Mouse (Mus musculus) intestine, embryonic 14.5 days (tissue): ENCODE measurements at regions not wholly inside any gene's neighbourhood (a gene's known extent, or its start where the extent isn't known, plus 50 kb on each side); places are given as distances from the start of the nearest gene placed in this dataset.

Experiments used
- ATAC-seq: fragments of 200-750 bp; cut with Nextera tagmentation; replicated peaks from 2 replicates; pipeline ENCODE4 v1.8.0; 2017; ENCODE audit warnings: low read depth, moderate number of reproducible peaks, moderate TSS enrichment, moderate library complexity; ENCODE audit not compliant: low FRiP score, low TSS enrichment
- DNase-seq: peaks from one replicate; pipeline ENCODE4 v3.0.0-alpha.2; 2018; ENCODE audit warnings: low spot score
- H3K27ac ChIP-seq: fragments of 300-500 bp; sonication (generic); 2 replicates; pipeline ENCODE4 v1.5.1; 2014; ENCODE audit warnings: low read depth, mild to moderate bottlenecking, control low read depth
- H3K27me3 ChIP-seq: fragments of 300-500 bp; sonication (generic); replicated peaks from 2 replicates; pipeline ENCODE4 v1.6.1; 2014; ENCODE audit warnings: low read length, control low read depth; ENCODE audit not compliant: control insufficient read depth, insufficient read depth
- H3K36me3 ChIP-seq: fragments of 300-500 bp; sonication (generic); 2 replicates; pipeline ENCODE4 v1.6.1; 2014; ENCODE audit warnings: low read length, control low read depth; ENCODE audit not compliant: control insufficient read depth, insufficient read depth
- H3K4me1 ChIP-seq: fragments of 300-500 bp; sonication (generic); replicated peaks from 2 replicates; pipeline ENCODE4 v1.6.1; 2014; ENCODE audit warnings: low read length, control low read depth, mixed read lengths; ENCODE audit not compliant: control insufficient read depth, insufficient read depth
- H3K4me2 ChIP-seq: fragments of 300-500 bp; sonication (generic); 2 replicates; pipeline ENCODE4 v1.6.1; 2014; ENCODE audit warnings: low read length
- H3K4me3 ChIP-seq: fragments of 300-500 bp; sonication (generic); 2 replicates; pipeline ENCODE4 v1.5.1; 2014; ENCODE audit warnings: low read depth, low read length, control low read depth, mixed read lengths
- H3K9ac ChIP-seq: fragments of 300-500 bp; sonication (generic); 2 replicates; pipeline ENCODE4 v1.6.1; 2014; ENCODE audit warnings: mild to moderate bottlenecking, low read length
- H3K9me3 ChIP-seq: fragments of 300-500 bp; sonication (generic); 2 replicates; pipeline ENCODE4 v1.6.1; 2016; ENCODE audit warnings: low read length, control low read depth; ENCODE audit not compliant: control insufficient read depth
- WGBS: fragments of 180-500 bp; shearing (Covaris S2); extraction: QIAGEN DNeasy Blood & Tissue Kit; methylation state at CpG from one replicate; pipeline ENCODE4 v1.1.7; 2014; 5-methylcytosine and 5-hydroxymethylcytosine counted together

DNA sequence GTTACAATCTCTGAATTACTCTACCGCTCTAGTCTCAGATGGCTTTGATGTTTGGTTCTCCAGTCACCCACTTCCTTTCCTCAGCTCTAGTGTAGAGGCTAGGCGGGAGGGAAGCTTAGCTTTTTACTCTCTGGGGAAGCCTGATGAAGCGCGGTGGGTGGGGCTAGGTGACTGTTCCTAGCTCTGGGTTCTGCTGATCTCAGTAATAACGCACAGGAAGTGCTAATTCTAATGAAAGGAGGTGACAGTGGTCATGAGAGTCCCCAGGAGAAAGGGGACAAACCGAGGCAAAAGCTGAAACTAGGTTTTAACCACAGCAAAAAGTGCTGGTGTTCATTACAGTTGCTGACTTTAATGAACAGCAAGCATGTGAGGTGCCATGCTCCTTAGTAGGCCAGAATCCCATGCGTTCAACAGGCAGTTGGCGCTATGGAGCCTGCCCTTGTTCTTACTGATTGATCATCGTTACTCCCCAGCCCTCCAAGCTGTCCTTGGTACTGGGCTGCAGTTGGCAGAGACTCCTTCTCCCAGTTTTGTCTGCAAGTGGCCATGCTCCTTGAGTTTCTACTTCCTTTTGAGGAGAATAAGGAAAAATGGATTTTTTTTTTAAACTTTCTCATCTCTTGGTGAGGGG is 687.9 kb upstream of the Car8 start:
- no peak for ATAC-seq
- Histone ChIP-seq H3K4me2 (no peak overlapping the region), H3K4me1 (peaks cover 6% of the 10 kb centered on the region), H3K27ac (0 out of 2 replicates have a peak overlapping the region, but pooled peaks have one; percentile 16), H3K36me3 (no peaks in the 10 kb centered on the region), H3K27me3 (no peaks in the 10 kb centered on the region), H3K4me3 (no peak overlapping the region), H3K9ac (no peak overlapping the region), H3K9me3 (no peaks in the 10 kb centered on the region)
- no peak for DNase-seq
- 35% methylated on average over 9 of the region's 9 CpGs for WGBS

DNA sequence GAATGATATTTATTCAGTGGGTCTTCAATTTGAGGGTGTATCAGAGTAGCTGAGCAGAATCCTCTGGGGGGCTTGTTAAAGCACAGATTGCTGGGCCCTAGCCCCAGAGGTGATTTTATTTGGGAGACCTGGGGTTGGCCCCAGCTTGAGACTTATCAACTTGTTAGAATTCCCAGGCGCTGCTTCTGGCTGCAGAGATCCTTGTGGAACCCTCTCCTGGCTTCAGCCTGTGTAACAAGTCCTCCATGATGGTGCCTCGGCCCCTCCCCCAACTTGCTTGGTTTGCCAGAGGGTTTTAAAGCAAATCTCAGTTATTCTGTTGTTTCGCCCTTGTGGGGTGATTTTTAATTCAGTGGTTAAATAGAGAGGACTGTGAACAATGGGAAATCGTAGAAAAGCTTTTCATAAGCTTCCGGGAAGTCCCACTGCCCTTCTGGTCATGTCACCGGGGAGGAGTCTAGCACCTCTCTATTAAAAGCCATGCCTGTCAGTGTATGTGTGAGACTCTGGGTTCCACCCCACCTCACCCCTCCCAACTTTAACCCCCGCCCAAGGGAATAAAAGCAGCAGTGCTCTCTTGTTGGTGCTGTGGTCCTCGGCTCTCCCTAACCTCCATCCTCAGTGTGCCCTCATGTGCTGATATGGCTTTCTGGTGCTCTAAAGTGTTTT is 684.0 kb upstream of the Car8 start:
- ATAC-seq, result no peak
- H3K36me3 ChIP-seq, result no peaks in the 10 kb centered on the region
- DNase-seq, result no peak
- H3K4me2 ChIP-seq, result no peak overlapping the region
- no peaks in the 10 kb centered on the region for H3K27me3 ChIP-seq
- WGBS, result 62% methylated on average over 8 of the region's 8 CpGs
- H3K4me3 ChIP-seq, result no peak overlapping the region
- no peaks in the 10 kb centered on the region for H3K9me3 ChIP-seq
- H3K9ac ChIP-seq, result no peak overlapping the region
- H3K4me1 ChIP-seq, result peaks cover 7% of the 10 kb centered on the region
- no peak overlapping the region for H3K27ac ChIP-seq

DNA sequence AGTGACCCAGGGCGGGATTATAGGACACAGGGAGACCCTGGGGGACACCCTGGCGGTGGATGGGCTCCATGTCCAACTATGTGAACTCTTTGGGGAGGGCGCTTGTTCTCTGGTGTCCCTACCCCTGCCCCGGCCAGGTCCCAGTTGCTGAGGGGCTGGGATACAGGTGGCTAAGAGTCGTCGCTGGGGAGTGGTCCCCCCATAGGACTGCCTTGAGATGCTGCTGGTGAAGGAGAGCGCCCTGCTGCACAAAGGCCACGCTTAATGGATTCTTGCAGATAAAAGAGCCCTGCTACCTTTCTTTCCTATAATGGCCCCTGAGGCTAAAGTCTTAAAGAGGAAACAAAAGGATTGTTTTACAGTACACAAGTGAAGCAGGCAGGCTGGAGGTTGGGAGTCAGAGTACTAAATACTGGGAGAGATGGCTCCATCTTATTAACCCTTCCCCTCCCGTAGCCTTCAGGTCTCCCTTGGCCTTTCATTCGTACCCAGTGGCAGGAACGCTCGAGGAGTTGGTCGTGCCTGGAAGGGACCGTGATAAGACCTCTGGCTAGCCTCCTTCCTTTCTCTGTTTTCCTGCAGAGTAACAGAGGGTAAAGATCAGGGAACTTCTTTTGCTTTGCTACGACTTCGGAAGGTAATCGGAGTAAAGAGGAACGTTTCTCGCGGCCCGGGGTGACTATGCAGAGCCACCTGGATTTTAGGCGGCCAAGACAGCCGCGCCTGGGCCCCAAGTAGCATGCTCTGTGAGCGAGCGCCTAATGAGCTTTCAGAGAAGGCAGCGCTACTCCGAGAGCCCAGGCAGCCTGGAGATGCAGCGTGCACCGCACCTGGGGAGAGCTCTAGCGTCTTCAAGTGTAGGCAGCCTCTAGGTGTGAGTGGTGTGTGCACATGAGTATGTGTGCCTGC is 682.9 kb upstream of the Car8 start:
- ATAC-seq (0 out of 2 replicates have a peak, but pooled peaks have one; percentile 22), DNase-seq (no peak)
- no peak overlapping the region for H3K27ac ChIP-seq
- H3K9me3 ChIP-seq, result no peaks in the 10 kb centered on the region
- H3K36me3 ChIP-seq, result no peaks in the 10 kb centered on the region
- H3K9ac ChIP-seq, result peak overlapping the region; percentile 29
- H3K4me3 ChIP-seq, result peak overlapping the region; percentile 16; the same call in 1 of the 2 replicates
- H3K27me3 ChIP-seq, result no peaks in the 10 kb centered on the region
- peak overlapping the region; percentile 60 for H3K4me2 ChIP-seq
- peaks cover 7% of the 10 kb centered on the region for H3K4me1 ChIP-seq
- WGBS, result 16% methylated on average over 31 of the region's 31 CpGs

DNA sequence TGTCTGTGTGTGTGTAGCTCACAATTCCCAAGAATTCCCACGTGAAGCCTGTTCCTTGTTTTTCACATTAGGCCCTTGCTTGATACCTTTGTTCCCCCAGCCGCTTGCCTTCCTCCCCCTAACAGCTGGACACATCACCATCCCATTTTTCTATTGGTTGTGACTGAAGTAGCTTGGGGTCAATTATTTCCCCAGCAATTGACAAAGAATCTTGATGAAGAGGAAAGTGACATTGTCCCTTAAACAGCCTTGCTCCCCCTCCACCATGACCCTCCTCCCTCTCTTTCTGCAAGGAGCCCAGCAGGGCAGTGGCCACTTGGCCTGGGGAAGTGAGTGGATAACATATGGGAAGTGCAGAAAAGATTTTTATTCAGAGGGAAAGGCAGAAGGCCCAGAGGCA is 681.5 kb upstream of the Car8 start:
- Histone ChIP-seq H3K9me3 (no peaks in the 10 kb centered on the region), H3K27me3 (no peaks in the 10 kb centered on the region), H3K4me2 (no peak overlapping the region), H3K4me1 (peaks cover 7% of the 10 kb centered on the region), H3K36me3 (no peaks in the 10 kb centered on the region), H3K4me3 (no peak overlapping the region), H3K9ac (no peak overlapping the region), H3K27ac (no peak overlapping the region)
- no peak for DNase-seq
- ATAC-seq, result no peak
- WGBS, result 72% methylated on average over 2 of the region's 2 CpGs

DNA sequence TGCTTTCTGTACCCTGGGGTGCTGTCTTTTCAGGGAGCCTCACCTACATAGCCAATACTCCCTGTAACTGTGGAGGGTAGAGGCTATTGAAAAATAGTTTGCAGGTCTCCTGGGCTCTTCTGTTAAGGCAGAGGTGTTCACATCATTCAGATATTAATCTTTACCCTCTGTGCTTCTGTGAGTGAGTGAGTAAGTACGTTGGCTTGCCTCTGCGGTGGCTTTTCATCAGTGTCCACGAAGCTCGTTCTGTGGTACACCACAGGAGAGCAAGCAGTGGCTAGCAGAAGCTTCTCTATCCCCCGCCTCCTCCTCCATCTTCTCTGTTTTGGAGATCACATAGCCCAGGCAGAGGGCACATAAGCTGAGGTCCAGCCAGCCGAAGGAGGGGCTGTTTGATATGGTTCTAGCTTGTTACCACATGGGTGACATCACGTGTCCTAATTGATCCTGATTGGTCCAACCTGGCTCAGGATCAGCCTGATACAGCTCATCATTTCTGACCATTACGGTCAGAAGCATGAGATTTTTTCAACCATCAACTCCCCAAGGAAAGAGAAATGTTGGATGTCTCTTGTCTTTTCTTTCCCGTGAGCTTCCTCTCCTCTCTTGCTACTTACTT is 680.6 kb upstream of the Car8 start:
- no peak overlapping the region for H3K4me3 ChIP-seq
- no peak overlapping the region for H3K4me2 ChIP-seq
- H3K27ac ChIP-seq, result no peak overlapping the region
- H3K36me3 ChIP-seq, result no peaks in the 10 kb centered on the region
- DNase-seq (no peak), ATAC-seq (no peak)
- H3K9me3 ChIP-seq, result no peaks in the 10 kb centered on the region
- 82% methylated on average over 9 of the region's 9 CpGs for WGBS
- no peaks in the 10 kb centered on the region for H3K27me3 ChIP-seq
- no peak overlapping the region for H3K9ac ChIP-seq
- peaks cover 7% of the 10 kb centered on the region for H3K4me1 ChIP-seq
